Mouse (Mus musculus) ZHBTc4 (cell line): Measurements from ENCODE around the gene Grap2.

ENCODE experiments used
- DNase-seq: peaks from one replicate; pipeline ENCODE4 v3.0.0-alpha.2; 2011; ENCODE audit warnings: low read depth, low spot score

Gene Grap2

DNA sequence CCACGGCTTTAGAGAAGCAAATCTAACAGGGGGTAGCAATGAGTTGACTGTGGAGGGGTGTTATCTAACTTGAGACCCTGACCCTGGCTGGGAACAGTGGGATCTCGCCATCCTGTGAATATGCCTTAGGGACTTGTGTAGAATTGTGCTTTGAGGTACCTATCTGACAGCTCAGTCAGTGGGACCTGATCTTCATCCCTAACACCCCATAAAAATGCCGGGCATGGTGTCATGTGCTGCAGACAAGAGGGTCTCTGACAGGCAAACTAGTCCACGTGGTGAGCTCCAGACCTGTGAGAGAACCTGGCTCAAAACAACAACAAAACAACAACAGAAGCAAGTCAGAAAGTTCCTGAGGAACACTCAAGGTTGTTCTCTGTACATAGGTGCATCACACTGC lies 27.4 kb downstream of the Grap2 start:
- no peak for DNase-seq

DNA sequence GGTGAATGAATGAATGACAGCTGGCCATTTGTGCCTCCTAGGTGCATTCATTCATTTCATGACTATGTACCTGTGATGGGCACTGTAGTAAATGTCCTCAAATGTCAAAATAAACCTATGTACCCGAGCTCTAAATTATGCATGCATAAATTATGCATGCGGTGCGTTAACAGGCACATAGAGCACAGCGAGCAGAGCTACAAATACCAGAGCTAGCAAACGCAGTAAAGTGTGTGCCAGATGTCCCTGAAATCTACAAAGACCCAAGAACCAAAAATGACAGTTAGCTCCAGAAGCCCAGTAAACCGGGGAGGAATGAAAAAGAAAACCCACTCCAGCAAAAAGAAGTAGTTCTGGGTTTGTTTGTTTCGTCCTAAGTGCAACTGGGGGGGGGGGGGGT lies 29.1 kb downstream of the Grap2 start:
- no peak for DNase-seq

- DNase-seq = no peak
These were observed 30.1 kb downstream of the Grap2 start for GRCm38 (mm10) chr15:80602487-80602886.

DNA sequence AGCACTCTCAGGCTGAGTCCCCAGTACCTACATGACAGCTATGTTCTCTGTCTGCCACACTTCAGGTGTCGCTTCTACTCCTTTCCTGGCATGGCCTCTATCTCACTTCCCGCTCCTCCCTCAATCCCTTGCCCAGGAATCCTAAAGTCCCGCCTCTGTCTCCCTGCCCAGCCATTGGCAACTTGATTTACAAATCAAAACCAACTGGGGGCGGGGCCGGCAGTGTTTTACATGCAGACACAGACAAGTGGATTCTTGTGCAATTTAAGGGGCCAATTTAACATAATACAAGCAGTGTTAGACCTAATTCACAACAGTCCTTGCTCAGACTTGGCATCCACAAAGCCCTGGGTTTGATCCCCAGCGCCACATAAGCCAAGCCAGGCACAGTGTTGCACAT lies 31.6 kb downstream of the Grap2 start:
- DNase-seq = peak; percentile 92

DNA sequence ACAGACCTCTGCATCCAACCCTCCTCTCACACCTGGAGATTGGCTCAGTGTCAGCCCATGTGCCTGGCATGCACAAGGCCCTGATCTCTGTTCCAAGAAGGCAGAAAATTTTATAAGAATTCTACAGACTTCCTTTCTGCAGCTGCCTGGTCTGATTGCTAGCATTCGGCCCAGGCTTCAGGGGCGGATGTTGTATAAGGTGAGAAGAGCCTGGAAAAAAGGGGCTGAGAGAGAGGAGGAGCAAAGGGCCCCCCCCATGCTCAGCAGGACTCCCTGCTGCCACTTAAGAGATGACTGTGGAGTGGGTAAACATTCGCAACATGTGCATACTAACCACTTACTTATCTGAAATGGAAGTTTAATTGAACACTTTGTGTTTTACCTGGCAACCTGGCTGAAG lies 35.6 kb downstream of the Grap2 start:
- DNase-seq = no peak

DNA sequence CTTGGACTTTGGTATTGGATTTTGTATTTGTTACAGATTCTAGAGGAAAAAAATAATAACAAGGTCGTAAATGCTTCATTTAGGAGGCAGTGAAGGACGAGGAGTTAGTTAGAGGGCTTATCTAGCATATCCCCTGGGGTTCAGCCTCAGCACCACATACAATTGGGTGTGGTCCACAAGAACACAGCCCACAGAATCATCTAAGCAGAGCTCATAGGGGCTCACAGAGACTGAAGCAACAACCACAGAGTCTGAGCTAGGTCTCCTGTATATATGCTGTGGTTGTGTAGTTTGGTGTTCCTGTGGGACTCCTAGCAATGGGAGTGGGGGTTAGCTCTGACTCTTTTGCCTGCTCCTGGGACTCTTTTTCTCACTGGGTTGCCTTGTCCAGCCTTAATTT lies 37.9 kb downstream of the Grap2 start:
- DNase-seq = no peak

- no peak for DNase-seq
These were observed 39.1 kb downstream of the Grap2 start for GRCm38 (mm10) chr15:80611478-80611877.

- DNase-seq = no peak
These were observed 41.5 kb downstream of the Grap2 start for GRCm38 (mm10) chr15:80613904-80614303.

DNA sequence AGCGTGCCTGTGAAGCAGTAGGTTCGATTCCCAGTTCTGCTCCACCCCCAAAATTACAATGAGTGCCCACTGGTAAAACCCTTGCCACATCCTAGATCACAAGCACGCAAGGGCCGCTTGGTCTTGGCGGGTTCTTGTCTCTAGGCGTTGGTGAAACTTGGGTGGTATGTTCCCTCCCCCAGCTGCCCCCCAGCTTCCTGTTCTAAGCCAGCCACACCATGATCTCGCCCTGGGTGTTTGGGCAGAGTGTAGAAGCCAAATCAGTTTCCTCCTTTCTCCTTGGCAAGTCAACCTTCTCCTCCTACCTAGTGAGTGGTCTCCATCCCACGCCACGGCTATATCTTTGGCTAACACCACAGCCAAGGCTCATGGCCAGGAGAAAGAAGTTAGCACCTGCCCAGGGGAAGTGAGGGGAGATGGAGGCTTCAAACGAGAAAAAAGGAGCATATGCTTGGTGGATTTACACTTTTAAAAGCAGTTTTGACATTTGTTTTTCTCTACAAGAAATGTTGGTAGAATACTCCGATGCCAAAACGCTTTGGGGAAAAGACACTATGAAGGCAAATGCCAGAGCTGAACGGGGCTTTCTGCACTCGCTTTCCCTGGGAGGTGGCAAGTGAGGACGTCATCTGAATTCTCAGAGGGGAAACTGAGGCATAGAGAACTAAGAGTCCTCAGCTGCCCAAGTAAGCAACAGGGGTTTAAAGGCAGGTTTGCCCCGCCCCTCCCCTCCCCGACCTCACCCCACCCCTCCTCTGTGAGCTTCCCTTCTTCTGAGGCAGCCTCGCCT lies 42.3 kb downstream of the Grap2 start:
- no peak for DNase-seq

- DNase-seq = no peak
These were observed 42.8 kb downstream of the Grap2 start for GRCm38 (mm10) chr15:80615290-80615570.

DNA sequence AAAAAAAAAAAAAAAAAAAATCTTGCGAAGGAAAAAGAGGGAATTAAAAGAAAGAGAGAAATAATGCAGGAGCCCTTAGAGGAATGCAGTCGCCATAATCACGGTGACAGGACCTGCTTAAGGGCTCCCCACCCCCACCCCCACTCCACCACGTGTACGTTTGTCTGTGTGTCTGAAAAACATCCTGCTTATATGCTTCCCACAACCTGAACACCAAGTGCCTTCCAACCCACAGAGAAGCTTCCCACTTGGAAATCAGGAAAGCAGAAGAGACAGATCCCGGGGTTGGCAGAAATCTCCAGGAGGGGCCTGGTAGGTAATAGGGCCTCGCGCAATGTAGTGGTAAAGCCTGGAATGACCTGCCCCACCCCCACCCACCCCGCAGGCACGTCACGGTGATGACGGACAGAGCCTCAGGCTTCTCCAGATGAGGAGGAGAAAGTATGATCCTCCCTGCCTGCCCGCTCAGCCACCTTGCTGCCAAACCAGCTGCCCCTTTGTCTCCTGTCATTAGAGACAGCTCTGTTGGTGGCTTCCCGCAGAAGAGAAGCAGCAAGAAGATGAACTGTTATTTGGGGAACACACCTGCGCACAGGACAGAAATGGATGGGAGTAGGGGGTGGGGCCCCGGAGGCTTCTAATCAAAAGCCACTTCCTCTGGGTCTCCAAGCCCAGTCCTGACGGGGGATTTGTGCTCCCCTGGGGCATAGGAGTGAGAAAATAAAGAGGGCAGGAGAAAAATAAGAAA lies 43.4 kb downstream of the Grap2 start:
- peak; percentile 32 for DNase-seq

GRCm38 (mm10) chr15:80617839-80618238 lies 45.4 kb downstream of the Grap2 start:
- DNase-seq = no peak

DNA sequence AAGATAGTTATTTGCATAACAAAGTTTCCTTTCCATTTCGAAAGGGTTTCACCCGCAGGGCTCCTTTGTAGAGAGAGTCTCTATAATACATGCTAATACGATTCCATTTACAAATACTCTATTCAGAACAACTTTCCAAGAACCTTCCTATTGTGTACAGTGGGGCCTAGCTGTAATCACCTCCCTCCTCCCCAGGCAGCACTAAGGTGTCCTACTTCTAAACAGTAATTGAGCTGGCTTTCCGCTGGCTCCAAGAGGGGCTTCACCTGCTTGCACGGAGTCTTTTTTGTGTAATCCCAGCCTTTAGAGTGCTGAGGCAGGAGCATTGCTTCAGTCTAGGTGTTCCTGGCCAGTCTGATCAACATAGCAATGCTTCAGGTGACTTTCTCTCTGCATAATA lies 46.8 kb downstream of the Grap2 start:
- DNase-seq = peak; percentile 54

- no peak for DNase-seq
These were observed 47.4 kb downstream of the Grap2 start for GRCm38 (mm10) chr15:80619786-80620185.

DNA sequence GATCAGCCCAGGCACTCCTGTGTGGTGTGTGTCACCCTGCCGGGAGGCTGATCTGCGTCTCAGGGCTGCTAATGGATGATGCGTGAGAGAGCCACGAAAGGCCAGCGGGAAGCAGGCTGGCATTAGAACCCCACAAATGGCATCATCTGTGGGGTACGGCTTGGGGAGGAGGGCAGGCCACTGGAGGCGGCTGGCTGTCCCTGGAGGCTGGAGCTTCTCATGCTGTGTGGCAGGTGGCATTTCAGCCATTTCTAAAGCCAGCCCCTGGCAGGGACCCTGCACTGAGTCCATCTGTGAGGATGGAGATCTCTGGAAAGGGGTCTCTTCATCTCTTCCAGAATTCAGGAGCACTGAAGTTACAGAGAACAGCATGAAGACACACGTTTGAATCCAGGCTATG lies 48.0 kb downstream of the Grap2 start:
- no peak for DNase-seq

DNA sequence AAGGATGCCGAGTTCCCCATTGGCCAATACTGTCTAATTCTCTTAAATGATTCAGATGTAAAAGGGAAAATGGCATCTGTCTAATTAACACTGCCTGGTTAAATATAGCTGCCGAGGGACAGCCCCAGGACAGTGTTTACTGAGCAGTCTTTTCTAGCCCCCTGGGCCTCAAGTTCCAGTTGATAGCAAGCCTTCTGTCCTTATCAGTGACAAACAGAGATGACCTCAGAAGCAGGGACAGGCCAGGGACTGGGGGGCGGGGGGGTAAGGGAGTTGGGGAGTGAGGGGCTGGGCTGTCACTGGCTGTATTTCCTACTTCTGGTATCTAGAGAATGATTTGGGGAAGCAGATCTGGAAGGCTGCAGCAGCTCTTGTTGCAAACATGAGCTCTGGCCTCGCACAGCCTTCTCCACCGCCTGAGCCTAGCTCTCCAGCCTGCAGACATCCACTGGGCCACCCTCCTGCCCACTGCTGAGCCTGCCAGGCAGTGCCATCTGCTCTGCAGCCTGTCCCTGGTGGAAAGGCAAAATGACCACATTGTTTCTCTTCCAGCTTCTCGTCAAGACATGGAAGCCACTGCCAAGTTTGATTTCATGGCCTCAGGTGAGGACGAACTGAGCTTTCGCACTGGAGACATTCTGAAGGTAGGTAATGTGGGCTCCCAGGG lies 50.9 kb downstream of the Grap2 start:
- no peak for DNase-seq

GRCm38 (mm10) chr15:80626472-80626871 lies 54.1 kb downstream of the Grap2 start:
- DNase-seq = peak; percentile 86

GRCm38 (mm10) chr15:80630147-80630546 lies 57.8 kb downstream of the Grap2 start:
- no peak for DNase-seq

- DNase-seq = no peak
These were observed 58.3 kb downstream of the Grap2 start for GRCm38 (mm10) chr15:80630711-80631110.

- DNase-seq = no peak
These were observed 58.9 kb downstream of the Grap2 start for GRCm38 (mm10) chr15:80631311-80631710.

- DNase-seq = no peak
These were observed 60.0 kb downstream of the Grap2 start for GRCm38 (mm10) chr15:80632280-80632893.
